ENCODE assay signal across 12 mouse cellular contexts in the genomic region with DNA sequence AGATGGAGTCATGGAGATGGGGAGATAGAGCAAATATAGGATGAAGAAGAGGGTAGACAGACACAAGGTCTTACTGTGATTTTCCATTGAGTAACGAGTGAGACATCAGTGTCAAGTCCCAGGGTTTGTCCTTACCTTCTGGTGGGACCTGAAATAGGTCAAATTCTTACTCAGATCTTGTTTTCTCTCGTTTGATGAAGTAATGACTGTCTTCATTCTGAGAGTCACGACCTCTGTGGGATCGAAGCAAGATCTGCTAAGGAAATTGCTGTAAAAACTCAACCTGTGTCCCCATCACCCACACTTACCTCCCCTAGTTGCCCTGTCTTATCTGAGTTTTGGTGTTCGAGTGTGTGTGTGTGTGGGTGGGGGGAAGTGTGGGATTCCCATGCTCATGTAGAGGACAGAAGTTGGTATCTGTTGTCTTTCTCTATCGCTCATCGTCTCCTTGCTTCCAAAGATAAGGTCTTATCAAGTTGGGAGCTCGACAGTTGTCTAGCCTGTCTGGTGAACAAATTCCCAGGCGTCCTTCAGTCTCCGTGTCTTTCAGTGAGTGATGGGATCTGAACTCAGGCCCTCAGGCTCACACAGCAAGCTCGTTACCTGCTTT. TPM values are rescaled to one million over a fixed set of nuclear protein-coding genes. Genes with fewer than 3 reads are reported as not detected.
DNase-seq lines count a peak whose midpoint lies in the region; ATAC-seq and TF ChIP-seq lines count a peak whose summit lies in the region.
"Had no signal": no experiment of that assay in that cellular context is flagged by ENCODE, and none has a peak within 500 bp of the region (broad histone marks: within the 10 kb centered on the region; RNA-seq: fewer than 3 reads in every experiment).

No protein-coding gene starts in this region.

- 52% methylated on average over 11 of the region's 11 CpGs for WGBS in heart, embryonic 16.5 days
- 75% methylated on average over 11 of the region's 11 CpGs for WGBS in lung, embryonic 16.5 days
- 80% methylated on average over 11 of the region's 11 CpGs for WGBS in intestine, embryonic 15.5 days
- 78% methylated on average over 11 of the region's 11 CpGs for WGBS in stomach, postnatal 0 days

- peaks cover 62% of the 10 kb centered on the region for H3K4me1 ChIP-seq in heart, embryonic 16.5 days (ENCODE audit: control insufficient read depth, insufficient read depth, low read length)
- peaks cover 48% of the 10 kb centered on the region for H3K4me1 ChIP-seq in lung, embryonic 16.5 days (replicated peaks; ENCODE audit: control insufficient read depth, insufficient read depth, low read length)
- peaks cover 9% of the 10 kb centered on the region; the same call in 1 of the 2 replicates for H3K4me1 ChIP-seq in intestine, embryonic 15.5 days (replicated peaks)
- H3K4me1 ChIP-seq in stomach, postnatal 0 days (replicated peaks; ENCODE audit: control insufficient read depth, insufficient read depth), result peaks cover 10% of the 10 kb centered on the region
- H3K4me1 ChIP-seq: hindbrain, embryonic 15.5 days; midbrain, embryonic 13.5 days had no signal

- no peak for ATAC-seq in heart, embryonic 16.5 days (replicated peaks; ENCODE audit: extremely low read depth, insufficient read depth, low FRiP score)
- no peak for ATAC-seq in lung, embryonic 16.5 days (ENCODE audit: low read depth)
- no peak for ATAC-seq in intestine, embryonic 15.5 days
- ATAC-seq in stomach, postnatal 0 days (ENCODE audit: low FRiP score, low TSS enrichment), result no peak
- ATAC-seq: midbrain, embryonic 13.5 days had no signal

- no peak overlapping the region for H3K4me3 ChIP-seq in heart, embryonic 16.5 days (ENCODE audit: low read length)
- H3K4me3 ChIP-seq in lung, embryonic 16.5 days (ENCODE audit: low read length), result no peak overlapping the region
- no peak overlapping the region for H3K4me3 ChIP-seq in intestine, embryonic 15.5 days (replicated peaks)
- no peak overlapping the region for H3K4me3 ChIP-seq in stomach, postnatal 0 days (ENCODE audit: low read depth, low read length)
- H3K4me3 ChIP-seq: embryonic facial prominence, embryonic 10.5 days; forebrain, embryonic 10.5 days; hindbrain, embryonic 15.5 days; midbrain, embryonic 13.5 days had no signal

- no peaks in the 10 kb centered on the region for H3K9me3 ChIP-seq in heart, embryonic 16.5 days (replicated peaks; ENCODE audit: control insufficient read depth, low read length)
- no peaks in the 10 kb centered on the region for H3K9me3 ChIP-seq in lung, embryonic 16.5 days (ENCODE audit: control insufficient read depth, low read length)
- H3K9me3 ChIP-seq in intestine, embryonic 15.5 days, result no peaks in the 10 kb centered on the region
- H3K9me3 ChIP-seq in stomach, postnatal 0 days (ENCODE audit: control insufficient read depth, low read length), result no peaks in the 10 kb centered on the region
- H3K9me3 ChIP-seq: embryonic facial prominence, embryonic 10.5 days; forebrain, embryonic 10.5 days; hindbrain, embryonic 15.5 days; midbrain, embryonic 13.5 days had no signal

- no peak for TF ChIP-seq EP300 in stomach, postnatal 0 days (optimal IDR thresholded peaks at IDR 0.05)

- no peak overlapping the region for H3K9ac ChIP-seq in heart, embryonic 16.5 days (ENCODE audit: low read length)
- H3K9ac ChIP-seq in lung, embryonic 16.5 days (ENCODE audit: low read length), result no peak overlapping the region
- H3K9ac ChIP-seq in intestine, embryonic 15.5 days, result no peak overlapping the region
- H3K9ac ChIP-seq in stomach, postnatal 0 days (ENCODE audit: low read length), result no peak overlapping the region
- H3K9ac ChIP-seq: hindbrain, embryonic 15.5 days; midbrain, embryonic 13.5 days had no signal

- TF ChIP-seq CTCF in stomach, postnatal 0 days (IDR thresholded peaks at IDR 0.05; ENCODE audit: low read depth), result no peak

- no peak for DNase-seq in heart, adult 11 months
- no peak for DNase-seq in lung, adult 18-20 months
- no peak for DNase-seq in stomach, postnatal 0 days (ENCODE audit: low spot score)
- DNase-seq in adrenal gland, postnatal 36 days, result no peak
- DNase-seq: cerebellum, adult 9-11 months had no signal

- H3K4me2 ChIP-seq in heart, embryonic 16.5 days (ENCODE audit: low read depth, low read length), result no peak overlapping the region
- H3K4me2 ChIP-seq in lung, embryonic 16.5 days (ENCODE audit: low read depth, low read length), result no peak overlapping the region
- no peak overlapping the region for H3K4me2 ChIP-seq in intestine, embryonic 15.5 days (replicated peaks)
- no peak overlapping the region for H3K4me2 ChIP-seq in stomach, postnatal 0 days (replicated peaks; ENCODE audit: low read depth)
- H3K4me2 ChIP-seq: hindbrain, embryonic 15.5 days; midbrain, embryonic 13.5 days had no signal

- H3K36me3 ChIP-seq in heart, embryonic 16.5 days (ENCODE audit: control insufficient read depth, insufficient read depth), result peaks cover 12% of the 10 kb centered on the region
- peaks cover 4% of the 10 kb centered on the region; the same call in 1 of the 2 replicates for H3K36me3 ChIP-seq in lung, embryonic 16.5 days (ENCODE audit: control insufficient read depth, insufficient read depth, low read length)
- H3K36me3 ChIP-seq in intestine, embryonic 15.5 days, result no peaks in the 10 kb centered on the region
- H3K36me3 ChIP-seq in stomach, postnatal 0 days (ENCODE audit: control insufficient read depth, insufficient read depth, low read length), result no peaks in the 10 kb centered on the region
- H3K36me3 ChIP-seq: embryonic facial prominence, embryonic 10.5 days; forebrain, embryonic 10.5 days; midbrain, embryonic 13.5 days had no signal

- no peaks in the 10 kb centered on the region for H3K27me3 ChIP-seq in heart, embryonic 16.5 days (ENCODE audit: control insufficient read depth, insufficient read depth, low read length)
- H3K27me3 ChIP-seq in lung, embryonic 16.5 days (ENCODE audit: control insufficient read depth, insufficient read depth, low read depth, low read length), result no peaks in the 10 kb centered on the region
- H3K27me3 ChIP-seq in intestine, embryonic 15.5 days (replicated peaks), result no peaks in the 10 kb centered on the region
- no peaks in the 10 kb centered on the region for H3K27me3 ChIP-seq in stomach, postnatal 0 days (ENCODE audit: control insufficient read depth, insufficient read depth, low read length)
- H3K27me3 ChIP-seq: hindbrain, embryonic 15.5 days; midbrain, embryonic 13.5 days had no signal

- H3K27ac ChIP-seq in heart, embryonic 16.5 days (ENCODE audit: low read length), result peak overlapping the region; percentile 76
- H3K27ac ChIP-seq in lung, embryonic 16.5 days (ENCODE audit: low read length), result peak overlapping the region; percentile 50
- H3K27ac ChIP-seq in intestine, embryonic 15.5 days, result peak overlapping the region; percentile 49; the same call in 1 of the 2 replicates
- peak overlapping the region; percentile 61 for H3K27ac ChIP-seq in stomach, postnatal 0 days (replicated peaks)
- H3K27ac ChIP-seq: embryonic facial prominence, embryonic 10.5 days; forebrain, embryonic 10.5 days; hindbrain, embryonic 15.5 days; midbrain, embryonic 13.5 days had no signal

RNA-seq across cellular contexts. Expression of gene Adam19, which starts 28.1 kb away (rescaled TPM):
- polyA plus RNA-seq in heart, embryonic 16.5 days (2015; fragmentation: Nextera tagmentation; extraction: Ambion mirVana), result 21.3 and 24.4 TPM in 2 replicates
- polyA plus RNA-seq in lung, embryonic 16.5 days (2015; fragmentation: Nextera tagmentation; extraction: Ambion mirVana), result 20.7 and 22.2 TPM in 2 replicates
- 16.5 and 16.6 TPM in 2 replicates for polyA plus RNA-seq in intestine, embryonic 15.5 days (2015; fragmentation: Nextera tagmentation; extraction: Ambion mirVana)
- polyA plus RNA-seq in stomach, postnatal 0 days (2015; fragmentation: Nextera tagmentation; extraction: Ambion mirVana), result 4.3 and 4.9 TPM in 2 replicates
- total RNA-seq in adrenal gland, postnatal 36 days (2021), result 1 to 10 TPM; 5.7 to 5.8 TPM

RNA-seq across cellular contexts. Expression of gene Gm12166, which starts 31.8 kb away (rescaled TPM):
- polyA plus RNA-seq in heart, embryonic 16.5 days (2015; fragmentation: Nextera tagmentation; extraction: Ambion mirVana), result 3.0 and 10.7 TPM in 2 replicates
- 5.4 and 6.8 TPM in 2 replicates for polyA plus RNA-seq in lung, embryonic 16.5 days (2015; fragmentation: Nextera tagmentation; extraction: Ambion mirVana)
- polyA plus RNA-seq in intestine, embryonic 15.5 days (2015; fragmentation: Nextera tagmentation; extraction: Ambion mirVana), result 5.2 and 7.3 TPM in 2 replicates
- 7.0 and 7.3 TPM in 2 replicates for polyA plus RNA-seq in stomach, postnatal 0 days (2015; fragmentation: Nextera tagmentation; extraction: Ambion mirVana)
- total RNA-seq in adrenal gland, postnatal 36 days (2021), result 1 to 10 TPM; 1.4 to 1.7 TPM
